Mouse (Mus musculus) heart, adult 2 months (tissue): ENCODE results near the gene 0610009B22Rik. TPM values are rescaled to one million over a fixed set of nuclear protein-coding genes. Genes with fewer than 3 reads are reported as not detected.
"Not testable (repeated sequence)": the region's sequence is repeated elsewhere in the genome, so short reads cannot be mapped to it uniquely, and the experiment has no call there.

Source experiments
- DNase-seq, 2 experiments: peaks; one replicate each; pipeline ENCODE4 v3.0.0; 2021
- H3K27ac ChIP-seq: fragments of 200-600 bp; 2 replicates; pipeline ENCODE4 v1.8.1; 2022
- H3K27me3 ChIP-seq: fragments of 200-500 bp; 2 replicates; pipeline ENCODE4 v1.6.1; 2012; ENCODE audit warnings: mild to moderate bottlenecking, low read length, inconsistent platforms, mixed read lengths; ENCODE audit not compliant: control insufficient read depth, insufficient read depth
- H3K36me3 ChIP-seq: fragments of 200-500 bp; 2 replicates; pipeline ENCODE4 v1.6.1; 2012; ENCODE audit warnings: low read length, inconsistent platforms; ENCODE audit not compliant: control insufficient read depth, insufficient read depth
- H3K4me1 ChIP-seq: fragments of 200-500 bp; 2 replicates; pipeline ENCODE4 v1.6.1; 2011; ENCODE audit warnings: low read length; ENCODE audit not compliant: control insufficient read depth, insufficient read depth
- H3K4me3 ChIP-seq: fragments of 200-600 bp; 2 replicates; pipeline ENCODE4 v1.8.1; 2022
- H3K79me2 ChIP-seq: fragments of 200-500 bp; replicated peaks from 2 replicates; pipeline ENCODE4 v1.6.1; 2012; ENCODE audit warnings: mild to moderate bottlenecking, inconsistent platforms, low read length, moderate library complexity, mixed read lengths; ENCODE audit not compliant: control insufficient read depth, insufficient read depth
- H3K9ac ChIP-seq: fragments of 200-500 bp; 2 replicates; pipeline ENCODE4 v1.6.1; 2012; ENCODE audit warnings: low read depth, mild to moderate bottlenecking, control low read depth, inconsistent platforms, low read length, mixed read lengths
- CTCF ChIP-seq: fragments of 200-600 bp; IDR thresholded peaks from 2 replicates; pipeline ENCODE4 v1.8.1; 2022; ENCODE audit warnings: antibody characterized with exemption, mild to moderate bottlenecking, moderate library complexity
- EP300 ChIP-seq: fragments of 200-500 bp; IDR thresholded peaks from 2 replicates; pipeline ENCODE4 v1.6.1; 2011; ENCODE audit warnings: low read depth, low read length, control low read depth; ENCODE audit not compliant: insufficient read depth
- POLR2A ChIP-seq: fragments of 200-500 bp; IDR thresholded peaks from 2 replicates; pipeline ENCODE4 v1.6.1; 2011; ENCODE audit warnings: mild to moderate bottlenecking, low read depth, low read length, control low read depth; ENCODE audit not compliant: insufficient read depth
- WGBS: fragments of 180-500 bp; shearing (Covaris S2); methylation state at CpG from one replicate; pipeline ENCODE4 v1.1.7; 2018; 5-methylcytosine and 5-hydroxymethylcytosine counted together
- intact Hi-C: fragments of 180-260 bp; cut with DNase I; formaldehyde crosslinking; loops from one replicate; pipeline ENCODE4 v1.15.1; 2025
- polyA plus RNA-seq: library from polyadenylated mRNA; depleted of rRNA; stranded (reverse); fragments of >200 nt; gene quantifications from 2 replicates; pipeline ENCODE4 v1.2.3, GENCODE M21; 2012
- total RNA-seq, 2 experiments: library from RNA; stranded (reverse); gene quantifications; 2 replicates each; pipeline ENCODE4 v1.2.3; 2021

The 0610009B22Rik gene
- total and polyA plus RNA-seq, 3 experiments: 25.1 to 42.3 (median 41.7) TPM

GRCm38 (mm10) chr11:51703379-51703998, 14.8 kb upstream of the 0610009B22Rik start:
- DNase-seq: no peak
- Histone ChIP-seq H3K27ac (no peak overlapping the region), H3K79me2 (no peaks in the 10 kb centered on the region), H3K36me3 (no peaks in the 10 kb centered on the region; the same call in 1 of the 2 replicates), H3K4me1 (no peaks in the 10 kb centered on the region), H3K27me3 (no peaks in the 10 kb centered on the region), H3K9ac (no peak overlapping the region), H3K4me3 (no peak overlapping the region)
- intact Hi-C loops: no loop called here
- TF ChIP-seq CTCF: peak; percentile 55
- TF ChIP-seq POLR2A: no peak
- TF ChIP-seq EP300: no peak
- WGBS: 73% methylated on average over 10 of the region's 10 CpGs

- no peak overlapping the region for H3K9ac ChIP-seq
- H3K4me1 ChIP-seq: no peaks in the 10 kb centered on the region
- no peak overlapping the region for H3K4me3 ChIP-seq
- H3K27ac ChIP-seq: no peak overlapping the region
- 75% methylated on average over 3 of the region's 3 CpGs for WGBS
- DNase-seq: no peak
- no peak for TF ChIP-seq POLR2A
- no peak for TF ChIP-seq EP300
- no peak for TF ChIP-seq CTCF
- H3K79me2 ChIP-seq: no peaks in the 10 kb centered on the region
- no peaks in the 10 kb centered on the region; the same call in 1 of the 2 replicates for H3K36me3 ChIP-seq
- no peaks in the 10 kb centered on the region for H3K27me3 ChIP-seq
- intact Hi-C loops: no loop called here
Observed at GRCm38 (mm10) chr11:51702831-51703230, 14.2 kb upstream of the 0610009B22Rik start.

- H3K4me1 ChIP-seq: no peaks in the 10 kb centered on the region
- intact Hi-C loops: no loop called here
- no peak overlapping the region for H3K9ac ChIP-seq
- H3K27me3 ChIP-seq: no peaks in the 10 kb centered on the region
- TF ChIP-seq EP300 (no peak), POLR2A (no peak), CTCF (no peak)
- H3K79me2 ChIP-seq: no peaks in the 10 kb centered on the region
- DNase-seq: no peak
- no peak overlapping the region for H3K4me3 ChIP-seq
- H3K36me3 ChIP-seq: no peaks in the 10 kb centered on the region; the same call in 1 of the 2 replicates
- 93% methylated on average over 3 of the region's 3 CpGs for WGBS
- no peak overlapping the region for H3K27ac ChIP-seq
Observed at GRCm38 (mm10) chr11:51694984-51695383, 6.3 kb upstream of the 0610009B22Rik start.

DNA sequence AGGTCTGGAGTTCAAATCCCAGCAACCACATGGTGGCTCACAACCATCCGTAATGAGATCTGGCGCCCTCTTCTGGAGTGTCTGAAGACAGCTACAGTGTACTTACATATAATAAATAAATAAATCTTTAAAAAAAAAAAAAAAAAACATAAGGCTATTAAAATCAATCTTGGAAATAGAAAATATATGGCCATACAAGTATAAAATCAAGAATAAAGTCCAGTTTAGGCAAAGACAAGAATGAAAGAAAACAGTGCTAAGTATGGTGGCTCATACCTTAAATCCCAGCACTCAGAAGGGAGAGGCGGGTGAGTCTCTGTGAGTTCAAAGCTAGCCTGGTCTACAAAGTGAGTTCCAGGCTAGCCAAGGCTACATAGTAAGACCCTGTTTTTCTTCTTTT, 1.9 kb upstream of the 0610009B22Rik start:
- H3K4me1 ChIP-seq, H3K79me2 ChIP-seq, H3K36me3 ChIP-seq, H3K4me3 ChIP-seq, intact Hi-C loops, H3K27me3 ChIP-seq, H3K9ac ChIP-seq, H3K27ac ChIP-seq, DNase-seq: not testable (repeated sequence)
- whole genome bisulfite sequencing: 85% methylated on average over 2 of the region's 3 CpGs
- TF ChIP-seq CTCF: peak; percentile 11; the same call in 1 of the 2 replicates

- Histone ChIP-seq H3K27ac (peak overlapping the region; percentile 99), H3K4me3 (peak overlapping the region; percentile 61), H3K9ac (no peak overlapping the region), H3K36me3 (no peaks in the 10 kb centered on the region), H3K79me2 (no peaks in the 10 kb centered on the region), H3K4me1 (peaks cover 1% of the 10 kb centered on the region; the same call in 1 of the 2 replicates), H3K27me3 (no peaks in the 10 kb centered on the region)
- TF ChIP-seq POLR2A: no peak
- no peak for TF ChIP-seq CTCF
- WGBS: 19% methylated on average over 6 of the region's 6 CpGs
- intact Hi-C loops: loop anchor here (10.0 kb wide), 1 partner anchor 405 kb away; the partner anchor contains the start of gene Col23a1
- DNase-seq: no peak
Observed at GRCm38 (mm10) chr11:51689343-51689742, 669 bp upstream of the 0610009B22Rik start.

- H3K4me1 ChIP-seq: peaks cover 2% of the 10 kb centered on the region
- no peak for DNase-seq
- no peak for TF ChIP-seq EP300
- no peak for TF ChIP-seq CTCF
- TF ChIP-seq POLR2A: no peak
- H3K4me3 ChIP-seq: no peak overlapping the region
- no peaks in the 10 kb centered on the region for H3K27me3 ChIP-seq
- intact Hi-C loops: loop anchor here (1.0 to 10.0 kb wide), 5 partner anchors 29 to 397 kb away; partner anchors contain the start of genes Col23a1 and Rmnd5b
- H3K36me3 ChIP-seq: no peaks in the 10 kb centered on the region
- H3K79me2 ChIP-seq: no peaks in the 10 kb centered on the region
- H3K9ac ChIP-seq: no peak overlapping the region
- 33% methylated on average over 8 of the region's 8 CpGs for WGBS
- no peak overlapping the region for H3K27ac ChIP-seq
Observed at GRCm38 (mm10) chr11:51681976-51682374, 6.7 kb downstream of the 0610009B22Rik start.
